In genomic region chr8:121319491-121319890, GRCm38 (mm10) we compare ENCODE assay signal across 20 mouse cellular contexts.
DNase-seq lines count a peak whose midpoint lies in the region; ATAC-seq lines count a peak whose summit lies in the region.
"Had no signal": no experiment of that assay in that cellular context is flagged by ENCODE, and none has a peak within 500 bp of the region (broad histone marks: within the 10 kb centered on the region; RNA-seq: fewer than 3 reads in every experiment).

No protein-coding gene starts in this region.

- 0 out of 2 replicates have a peak overlapping the region, but pooled peaks have one; percentile 5 for H3K27ac ChIP-seq in hindbrain, embryonic 10.5 days
- no peak overlapping the region for H3K27ac ChIP-seq in hindbrain, embryonic 11.5 days (ENCODE audit: low read depth, low read length)
- peak overlapping the region; percentile 44 for H3K27ac ChIP-seq in embryonic facial prominence, embryonic 10.5 days (replicated peaks)
- H3K27ac ChIP-seq: embryonic facial prominence, embryonic 15.5 days; forebrain, embryonic 13.5 days; heart, embryonic 15.5 days; hindbrain, embryonic 15.5 days had no signal

- peak; percentile 39 for DNase-seq in embryo, embryonic 10.5 days (ENCODE audit: low spot score)
- DNase-seq in embryo, embryonic 9.5 days (ENCODE audit: extremely low spot score), result no peak
- DNase-seq in hindbrain, embryonic 10.5 days (ENCODE audit: low spot score), result no peak
- no peak for DNase-seq in hindbrain, embryonic 11.5 days (ENCODE audit: low spot score)
- peak; percentile 33 for DNase-seq in kidney, postnatal 14 days
- no peak for DNase-seq in kidney, postnatal 36 days
- no peak for DNase-seq in embryonic facial prominence, embryonic 10.5 days (ENCODE audit: low spot score)
- DNase-seq in c-Kit-positive CD71-positive TER-119-positive erythroid progenitor cells, embryonic 14.5 days (ENCODE audit: low spot score), result no peak
- DNase-seq: adrenal gland, adult 2 months; adrenal gland, postnatal 25 days; cerebellum, adult 2 months; cerebellum, postnatal 10 days; forebrain, postnatal 0 days; gastrocnemius, postnatal 14 days; heart, postnatal 14 days had no signal

- no peaks in the 10 kb centered on the region for H3K36me3 ChIP-seq in hindbrain, embryonic 10.5 days
- H3K36me3 ChIP-seq in hindbrain, embryonic 11.5 days (ENCODE audit: control insufficient read depth, insufficient read depth, low read length), result no peaks in the 10 kb centered on the region
- H3K36me3 ChIP-seq in embryonic facial prominence, embryonic 10.5 days (replicated peaks), result no peaks in the 10 kb centered on the region
- H3K36me3 ChIP-seq: embryonic facial prominence, embryonic 15.5 days; heart, embryonic 15.5 days; hindbrain, embryonic 15.5 days had no signal

- 0 out of 2 replicates have a peak, but pooled peaks cover 4% of the 10 kb centered on the region for H3K27me3 ChIP-seq in hindbrain, embryonic 10.5 days (ENCODE audit: insufficient read depth, poor library complexity, severe bottlenecking)
- no peaks in the 10 kb centered on the region for H3K27me3 ChIP-seq in hindbrain, embryonic 11.5 days (ENCODE audit: control insufficient read depth, insufficient read depth, low read length)
- H3K27me3 ChIP-seq in embryonic facial prominence, embryonic 10.5 days (replicated peaks; ENCODE audit: low read depth, poor library complexity, severe bottlenecking), result peaks cover 3% of the 10 kb centered on the region; the same call in 1 of the 2 replicates
- H3K27me3 ChIP-seq: forebrain, embryonic 13.5 days; heart, embryonic 15.5 days; hindbrain, embryonic 15.5 days; Patski had no signal

- no peaks in the 10 kb centered on the region for H3K9me3 ChIP-seq in hindbrain, embryonic 10.5 days
- H3K9me3 ChIP-seq in hindbrain, embryonic 11.5 days (ENCODE audit: control insufficient read depth, low read length), result no peaks in the 10 kb centered on the region
- no peaks in the 10 kb centered on the region for H3K9me3 ChIP-seq in embryonic facial prominence, embryonic 10.5 days
- H3K9me3 ChIP-seq: embryonic facial prominence, embryonic 15.5 days; forebrain, embryonic 13.5 days; heart, embryonic 15.5 days; hindbrain, embryonic 15.5 days had no signal

- 68% methylated on average over 5 of the region's 5 CpGs for WGBS in hindbrain, embryonic 10.5 days
- 70% methylated on average over 5 of the region's 5 CpGs for WGBS in hindbrain, embryonic 11.5 days
- 33% methylated on average over 5 of the region's 5 CpGs for WGBS in embryonic facial prominence, embryonic 10.5 days

- no peak for ATAC-seq in hindbrain, embryonic 11.5 days (ENCODE audit: low FRiP score)
- ATAC-seq: forebrain, embryonic 13.5 days; forebrain, postnatal 0 days; Patski had no signal

- H3K4me2 ChIP-seq in hindbrain, embryonic 11.5 days (replicated peaks; ENCODE audit: low read depth, low read length), result no peak overlapping the region
- H3K4me2 ChIP-seq: embryonic facial prominence, embryonic 15.5 days; forebrain, embryonic 13.5 days; heart, embryonic 15.5 days; hindbrain, embryonic 15.5 days had no signal

- H3K9ac ChIP-seq in hindbrain, embryonic 11.5 days (ENCODE audit: low read depth, low read length), result no peak overlapping the region
- H3K9ac ChIP-seq: embryonic facial prominence, embryonic 15.5 days; forebrain, embryonic 13.5 days; forebrain, postnatal 0 days; heart, embryonic 15.5 days; hindbrain, embryonic 15.5 days had no signal

- H3K4me1 ChIP-seq in hindbrain, embryonic 10.5 days (replicated peaks), result peaks cover 18% of the 10 kb centered on the region
- no peaks in the 10 kb centered on the region for H3K4me1 ChIP-seq in hindbrain, embryonic 11.5 days (replicated peaks; ENCODE audit: control insufficient read depth, insufficient read depth, low read length)
- peaks cover 50% of the 10 kb centered on the region for H3K4me1 ChIP-seq in embryonic facial prominence, embryonic 10.5 days
- H3K4me1 ChIP-seq: embryonic facial prominence, embryonic 15.5 days; forebrain, embryonic 13.5 days; hindbrain, embryonic 15.5 days had no signal

- H3K4me3 ChIP-seq in hindbrain, embryonic 10.5 days, result no peak overlapping the region
- H3K4me3 ChIP-seq in hindbrain, embryonic 11.5 days (ENCODE audit: low read depth, low read length), result no peak overlapping the region
- no peak overlapping the region for H3K4me3 ChIP-seq in embryonic facial prominence, embryonic 10.5 days
- H3K4me3 ChIP-seq: embryonic facial prominence, embryonic 15.5 days; forebrain, embryonic 13.5 days; heart, embryonic 15.5 days; hindbrain, embryonic 15.5 days had no signal

Comparison
In these comparisons a context has a peak if more than half of its experiments do, and no peak if none do; other contexts are left out.
1. DNase-seq: peak in embryo, embryonic 10.5 days (single experiment) and kidney, postnatal 14 days (single experiment); none in embryo, embryonic 9.5 days (single experiment), hindbrain, embryonic 10.5 days (single experiment), hindbrain, embryonic 11.5 days (single experiment), kidney, postnatal 36 days (0 of 2), embryonic facial prominence, embryonic 10.5 days (single experiment) and c-Kit-positive CD71-positive TER-119-positive erythroid progenitor cells, embryonic 14.5 days (single experiment).